Mouse (Mus musculus): Measurements from ENCODE around the gene Usp50. TPM values are rescaled to one million over a fixed set of nuclear protein-coding genes. Genes with fewer than 3 reads are reported as not detected.
A peak's percentile ranks its signal among the peaks of the same experiment; 100 is the strongest.

Usp50 gene
- polyA plus RNA-seq, 1 experiment = 0.32 TPM

DNA sequence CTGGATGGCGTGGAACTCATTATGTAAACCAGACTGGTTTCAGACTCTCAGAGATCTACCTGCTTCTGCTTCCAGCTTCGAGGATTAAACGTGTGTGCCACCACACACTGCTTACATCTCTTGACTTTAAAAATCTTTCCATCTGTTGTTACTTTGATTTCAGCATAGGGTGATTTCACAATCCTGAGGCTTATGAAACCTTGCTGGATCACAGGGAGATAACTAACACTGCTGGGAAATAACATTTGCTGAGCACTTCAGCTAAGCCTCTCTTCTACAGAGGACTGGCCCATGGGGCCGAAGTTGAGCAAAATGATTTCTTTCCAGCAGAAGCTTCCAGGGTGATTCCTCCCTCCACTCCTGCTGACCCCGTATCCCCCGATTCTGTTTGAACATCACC is 88.0 kb downstream of the Usp50 start:
- TF ChIP-seq POLR2A (IDR thresholded peaks at IDR 0.05; ENCODE audit: control insufficient read depth, extremely low read depth, insufficient read depth, low read length, poor library complexity) = no peak
- TF ChIP-seq CTCF (IDR thresholded peaks at IDR 0.05; ENCODE audit: borderline replicate concordance, control insufficient read depth, extremely low read depth, insufficient read depth, low read length, poor library complexity) = no peak

DNA sequence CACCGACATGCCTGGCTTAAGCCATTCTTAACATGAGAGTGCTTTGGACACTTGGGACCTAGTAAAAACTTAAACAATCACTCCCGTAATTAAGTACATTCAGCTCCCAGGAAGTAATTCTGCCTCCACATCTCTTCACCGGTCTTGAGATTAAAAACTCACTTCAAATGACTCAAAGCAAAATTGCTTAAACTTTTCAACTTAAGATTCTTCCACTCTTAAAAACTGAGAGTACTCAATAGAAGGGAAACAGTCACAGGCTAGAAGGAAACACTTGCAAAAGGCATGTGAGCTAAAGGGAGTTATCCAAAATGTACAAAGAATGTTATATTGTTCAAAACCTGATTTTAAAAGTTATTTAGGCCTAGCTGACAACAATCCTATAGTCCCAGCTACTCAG is 92.0 kb downstream of the Usp50 start:
- H3K4me1 ChIP-seq (replicated peaks; ENCODE audit: control insufficient read depth, insufficient read depth, low read length) = no peaks in the 10 kb centered on the region
- no peaks in the 10 kb centered on the region for H3K36me3 ChIP-seq (ENCODE audit: control insufficient read depth, insufficient read depth, low read length)
- H3K4me3 ChIP-seq (ENCODE audit: control insufficient read depth, insufficient read depth, low read length) = no peak overlapping the region
- TF ChIP-seq POLR2A (IDR thresholded peaks at IDR 0.05; ENCODE audit: control insufficient read depth, extremely low read depth, insufficient read depth, low read length, poor library complexity) (no peak), CTCF (IDR thresholded peaks at IDR 0.05; ENCODE audit: borderline replicate concordance, control insufficient read depth, extremely low read depth, insufficient read depth, low read length, poor library complexity) (no peak)
- H3K27ac ChIP-seq (ENCODE audit: control insufficient read depth, insufficient read depth, low read length) = no peak overlapping the region
- WGBS = 92% methylated on average over 3 of the region's 3 CpGs
- no peak for DNase-seq
- no peaks in the 10 kb centered on the region for H3K27me3 ChIP-seq (ENCODE audit: control insufficient read depth, insufficient read depth, low read length)

More for the DNA sequence above, 88.0 kb downstream of the Usp50 start:
- WGBS = 92% methylated on average over 6 of the region's 6 CpGs
- H3K27me3 ChIP-seq (ENCODE audit: control insufficient read depth, insufficient read depth, low read length) = no peaks in the 10 kb centered on the region
- DNase-seq = no peak
- H3K4me1 ChIP-seq (replicated peaks; ENCODE audit: control insufficient read depth, insufficient read depth, low read length) = no peaks in the 10 kb centered on the region
- H3K36me3 ChIP-seq (ENCODE audit: control insufficient read depth, insufficient read depth, low read length) = no peaks in the 10 kb centered on the region
- no peak overlapping the region for H3K4me3 ChIP-seq (ENCODE audit: control insufficient read depth, insufficient read depth, low read length)
- H3K27ac ChIP-seq (ENCODE audit: control insufficient read depth, insufficient read depth, low read length) = no peak overlapping the region

DNA sequence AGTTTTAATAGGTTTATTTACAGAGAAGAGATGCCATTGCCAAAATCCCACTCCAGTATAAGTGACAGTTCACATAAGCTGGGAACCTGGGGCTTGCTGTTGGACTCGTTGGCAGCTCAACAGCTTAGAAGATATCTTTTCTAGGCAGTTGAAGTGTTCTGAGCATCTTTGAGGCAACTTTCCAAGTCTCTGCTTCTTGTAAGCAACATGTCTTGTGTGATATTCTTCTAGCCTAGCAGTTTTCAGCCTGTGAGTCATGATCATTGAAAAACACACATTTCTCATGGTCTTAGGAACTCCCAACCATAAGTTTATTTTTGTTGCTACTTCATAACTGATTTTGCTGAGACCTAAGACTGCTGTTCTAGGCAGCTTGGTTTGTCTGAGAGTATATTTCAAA is 100.3 kb downstream of the Usp50 start:
- Histone ChIP-seq H3K4me1 (replicated peaks; ENCODE audit: control insufficient read depth, insufficient read depth, low read length) (no peaks in the 10 kb centered on the region), H3K4me3 (ENCODE audit: control insufficient read depth, insufficient read depth, low read length) (no peak overlapping the region), H3K27ac (ENCODE audit: control insufficient read depth, insufficient read depth, low read length) (no peak overlapping the region), H3K27me3 (ENCODE audit: control insufficient read depth, insufficient read depth, low read length) (no peaks in the 10 kb centered on the region), H3K36me3 (ENCODE audit: control insufficient read depth, insufficient read depth, low read length) (0 out of 2 replicates have a peak, but pooled peaks cover 3% of the 10 kb centered on the region)
- no peak for DNase-seq
- no peak for TF ChIP-seq POLR2A (IDR thresholded peaks at IDR 0.05; ENCODE audit: control insufficient read depth, extremely low read depth, insufficient read depth, low read length, poor library complexity)
- no peak for TF ChIP-seq CTCF (IDR thresholded peaks at IDR 0.05; ENCODE audit: borderline replicate concordance, control insufficient read depth, extremely low read depth, insufficient read depth, low read length, poor library complexity)
- WGBS = 97% methylated on average over 1 of the region's 1 CpGs

- Histone ChIP-seq H3K4me3 (ENCODE audit: control insufficient read depth, insufficient read depth, low read length) (no peak overlapping the region), H3K36me3 (ENCODE audit: control insufficient read depth, insufficient read depth, low read length) (0 out of 2 replicates have a peak, but pooled peaks cover 3% of the 10 kb centered on the region), H3K27ac (ENCODE audit: control insufficient read depth, insufficient read depth, low read length) (no peak overlapping the region), H3K4me1 (replicated peaks; ENCODE audit: control insufficient read depth, insufficient read depth, low read length) (no peaks in the 10 kb centered on the region), H3K27me3 (ENCODE audit: control insufficient read depth, insufficient read depth, low read length) (no peaks in the 10 kb centered on the region)
- TF ChIP-seq POLR2A (IDR thresholded peaks at IDR 0.05; ENCODE audit: control insufficient read depth, extremely low read depth, insufficient read depth, low read length, poor library complexity) (no peak), CTCF (IDR thresholded peaks at IDR 0.05; ENCODE audit: borderline replicate concordance, control insufficient read depth, extremely low read depth, insufficient read depth, low read length, poor library complexity) (no peak)
- 65% methylated on average over 2 of the region's 2 CpGs for WGBS
- DNase-seq = no peak
Measured at GRCm38 (mm10) chr2:126682333-126682732, 100.9 kb downstream of the Usp50 start.

DNA sequence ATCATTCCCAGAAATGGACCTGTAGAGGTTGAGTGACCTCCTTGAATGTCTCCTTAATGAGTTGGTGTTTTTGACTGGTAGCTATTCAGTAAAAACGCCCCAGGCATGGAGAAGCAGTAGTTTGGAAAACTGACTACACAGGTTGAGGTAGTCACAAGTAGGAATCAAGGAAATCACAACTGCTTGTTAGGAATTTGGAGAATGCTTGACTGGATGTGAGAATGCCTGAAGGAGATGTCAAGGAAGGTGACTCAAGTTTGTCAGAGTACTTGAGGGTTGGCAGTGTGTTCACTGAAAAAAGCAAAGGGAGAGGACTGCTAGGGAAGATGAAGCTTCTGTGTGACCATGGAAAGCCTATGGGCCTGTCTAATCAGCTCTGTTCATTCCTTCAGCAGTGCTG is 105.9 kb downstream of the Usp50 start:
- WGBS = 82% methylated on average over 1 of the region's 1 CpGs
- H3K4me3 ChIP-seq (ENCODE audit: control insufficient read depth, insufficient read depth, low read length) = no peak overlapping the region
- no peak overlapping the region for H3K27ac ChIP-seq (ENCODE audit: control insufficient read depth, insufficient read depth, low read length)
- no peaks in the 10 kb centered on the region for H3K36me3 ChIP-seq (ENCODE audit: control insufficient read depth, insufficient read depth, low read length)
- no peak for TF ChIP-seq POLR2A (IDR thresholded peaks at IDR 0.05; ENCODE audit: control insufficient read depth, extremely low read depth, insufficient read depth, low read length, poor library complexity)
- TF ChIP-seq CTCF (IDR thresholded peaks at IDR 0.05; ENCODE audit: borderline replicate concordance, control insufficient read depth, extremely low read depth, insufficient read depth, low read length, poor library complexity) = no peak
- no peak for DNase-seq
- peaks cover 4% of the 10 kb centered on the region for H3K4me1 ChIP-seq (replicated peaks; ENCODE audit: control insufficient read depth, insufficient read depth, low read length)
- H3K27me3 ChIP-seq (ENCODE audit: control insufficient read depth, insufficient read depth, low read length) = no peaks in the 10 kb centered on the region

GRCm38 (mm10) chr2:126676122-126676515 is 107.2 kb downstream of the Usp50 start, which contains the start of gene Gabpb1:
Gene Gabpb1 (minus strand): TSS chr2:126676337.
- Histone ChIP-seq H3K36me3 (ENCODE audit: control insufficient read depth, insufficient read depth, low read length) (no peaks in the 10 kb centered on the region), H3K27ac (ENCODE audit: control insufficient read depth, insufficient read depth, low read length) (peak within 1 kb of the TSS; percentile 86), H3K27me3 (ENCODE audit: control insufficient read depth, insufficient read depth, low read length) (no peaks in the 10 kb centered on the region), H3K4me1 (replicated peaks; ENCODE audit: control insufficient read depth, insufficient read depth, low read length) (peaks cover 4% of the 10 kb centered on the region), H3K4me3 (ENCODE audit: control insufficient read depth, insufficient read depth, low read length) (peak within 1 kb of the TSS; percentile 91)
- TF ChIP-seq CTCF (IDR thresholded peaks at IDR 0.05; ENCODE audit: borderline replicate concordance, control insufficient read depth, extremely low read depth, insufficient read depth, low read length, poor library complexity) (no peak), POLR2A (IDR thresholded peaks at IDR 0.05; ENCODE audit: control insufficient read depth, extremely low read depth, insufficient read depth, low read length, poor library complexity) (no peak)
- 15% methylated on average over 12 of the region's 12 CpGs for WGBS
- DNase-seq = no peak

Data from thymus, adult 2 months (tissue).